Mouse (Mus musculus) 3134 (cell line): ENCODE measurements around the gene Hspb7.

Experiments used
- DNase-seq: peaks from one replicate; pipeline ENCODE4 v3.0.0-alpha.2; 2011; ENCODE audit warnings: low spot score; ENCODE audit not compliant: insufficient read length; ENCODE audit errors: extremely low read depth

Hspb7 gene

DNA sequence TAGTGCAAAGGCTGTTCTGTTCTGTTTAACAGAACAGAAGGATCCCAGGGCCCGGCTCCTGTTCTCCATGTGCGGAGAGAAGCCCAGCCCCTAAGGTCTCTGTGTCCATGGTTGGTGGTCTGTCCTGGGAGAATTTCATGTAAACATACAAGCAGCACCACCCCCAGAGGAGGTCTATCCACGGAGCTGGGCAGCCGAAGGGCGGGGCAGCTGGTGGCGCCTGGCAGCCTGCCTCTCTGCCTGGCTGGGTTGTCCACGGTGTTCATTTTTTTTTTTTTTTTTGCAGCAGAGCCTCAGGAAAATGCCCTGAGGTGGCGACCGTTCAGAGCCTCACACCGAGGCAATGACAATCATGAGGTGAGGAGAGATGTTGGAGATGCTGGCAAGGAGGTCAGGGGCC is 48.0 kb downstream of the Hspb7 start:
- no peak for DNase-seq

- no peak for DNase-seq
Observed at GRCm38 (mm10) chr4:141469343-141469742, 48.8 kb downstream of the Hspb7 start.

DNA sequence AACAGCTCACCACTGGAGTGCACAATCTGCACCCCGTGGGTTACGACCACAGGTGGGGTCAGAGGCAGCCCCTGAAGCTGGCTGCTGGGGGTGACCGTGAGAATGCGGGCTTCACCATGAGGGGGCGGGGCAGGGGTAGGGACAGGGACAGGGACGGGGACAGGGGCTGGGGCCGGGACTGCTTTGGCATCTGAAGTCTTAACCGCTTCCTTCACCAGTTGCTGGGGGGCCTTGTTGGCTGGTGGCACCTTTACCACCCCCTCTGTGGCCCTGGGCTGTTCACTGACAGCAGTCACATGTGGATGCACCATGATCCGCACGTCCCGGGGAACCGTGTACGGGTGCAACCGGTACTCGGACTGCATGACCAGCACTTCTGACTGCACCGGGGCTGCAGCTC is 50.9 kb downstream of the Hspb7 start:
- DNase-seq = no peak

- DNase-seq = no peak
Observed at GRCm38 (mm10) chr4:141472641-141473321, 52.2 kb downstream of the Hspb7 start.

- DNase-seq = no peak
Observed at GRCm38 (mm10) chr4:141474431-141474830, 53.9 kb downstream of the Hspb7 start.
